Mouse (Mus musculus): Measurements from ENCODE around the gene S1pr2. TPM values are rescaled to one million over a fixed set of nuclear protein-coding genes. Genes with fewer than 3 reads are reported as not detected.

S1pr2 gene
- total and polyA plus RNA-seq, 3 experiments, result 6.4 to 27.4 TPM; not detected in 1

DNA sequence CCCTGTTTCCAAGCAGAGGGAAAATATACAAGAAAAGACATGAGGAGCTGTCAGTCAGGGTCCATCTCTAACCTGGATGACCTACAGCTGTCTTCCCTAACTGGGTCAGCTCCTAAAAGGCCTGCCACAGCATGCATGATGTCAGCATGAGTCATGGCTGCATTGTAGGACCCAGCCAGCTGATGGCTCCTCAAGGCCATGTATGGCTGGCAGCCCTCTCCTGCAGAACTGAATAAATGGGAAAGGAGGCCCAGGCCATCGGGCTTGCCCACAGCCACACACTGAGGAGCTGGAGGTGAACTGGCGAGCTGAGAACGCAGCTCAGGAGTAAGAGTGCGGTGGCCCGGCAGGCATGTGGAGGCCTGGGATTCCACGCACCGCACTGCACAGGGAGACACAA, 33.2 kb downstream of the S1pr2 start:
- Histone ChIP-seq H3K4me1 (ENCODE audit: control insufficient read depth in 1 of 2, insufficient read depth in 2 of 2, low read length in 2 of 2) (no peaks in the 10 kb centered on the region), H3K27me3 (ENCODE audit: control insufficient read depth in 1 of 2, insufficient read depth in 2 of 2, low read length in 2 of 2) (no peaks in the 10 kb centered on the region), H3K9ac (ENCODE audit: control insufficient read depth, low read depth, low read length, poor library complexity, severe bottlenecking) (no peak overlapping the region), H3K79me2 (ENCODE audit: control insufficient read depth, insufficient read depth, low read length, poor library complexity) (peaks cover 64% of the 10 kb centered on the region), H3K27ac (ENCODE audit: control insufficient read depth, low read depth, low read length) (no peak overlapping the region), H3K9me3 (replicated peaks; ENCODE audit: insufficient read depth, low read length) (no peaks in the 10 kb centered on the region), H3K36me3 (ENCODE audit: control insufficient read depth in 1 of 2, insufficient read depth in 2 of 2, low read length in 2 of 2) (peaks cover 0 to 69% of the 10 kb centered on the region in 2 experiments; a peak in 2 of 4 replicates), H3K4me3 (ENCODE audit: control insufficient read depth in 1 of 2, insufficient read depth in 1 of 2, low read depth in 2 of 2, low read length in 2 of 2) (no peak overlapping the region)
- no peak for DNase-seq (ENCODE audit: low read depth, low spot score)
- TF ChIP-seq MXI1 (IDR thresholded peaks at IDR 0.05; ENCODE audit: low read depth, low read length), result no peak
- TF ChIP-seq POLR2A (IDR thresholded peaks at IDR 0.05; ENCODE audit: control insufficient read depth in 1 of 2, insufficient read depth in 1 of 2, low read depth in 1 of 2, low read length in 2 of 2, poor library complexity in 1 of 2), result peak in 1 of 2 experiments; percentile 24; a peak in 2 of 4 replicates
- no peak for TF ChIP-seq HCFC1 (IDR thresholded peaks at IDR 0.05; ENCODE audit: low read depth, low read length)

- no peak for DNase-seq (ENCODE audit: low read depth, low spot score)
- no peak for TF ChIP-seq TCF12 (IDR thresholded peaks at IDR 0.05; ENCODE audit: low read depth, low read length)
- TF ChIP-seq POLR2AphosphoS5 (IDR thresholded peaks at IDR 0.05; ENCODE audit: borderline replicate concordance, low read depth, low read length), result no peak
- peak; percentile 51 for TF ChIP-seq ZNF384 (IDR thresholded peaks at IDR 0.05; ENCODE audit: low read depth, low read length)
- TF ChIP-seq KAT2A (conservative IDR thresholded peaks at IDR 0.05; ENCODE audit: low read depth, low read length), result no peak
- no peak for TF ChIP-seq POLR2AphosphoS2 (IDR thresholded peaks at IDR 0.05; ENCODE audit: low read length)
- no peak for TF ChIP-seq SIN3A (IDR thresholded peaks at IDR 0.05; ENCODE audit: low read length)
- TF ChIP-seq SMC3 (IDR thresholded peaks at IDR 0.05; ENCODE audit: low read depth, low read length), result no peak
These were observed 53.3 kb downstream of the S1pr2 start for GRCm38 (mm10) chr9:20923258-20923657.

GRCm38 (mm10) chr9:20916160-20916559, 60.4 kb downstream of the S1pr2 start:
- peak in 1 of 2 experiments; percentile 31; a peak in 1 of 4 replicates for TF ChIP-seq POLR2A (IDR thresholded peaks at IDR 0.05; ENCODE audit: control insufficient read depth in 1 of 2, insufficient read depth in 1 of 2, low read depth in 1 of 2, low read length in 2 of 2, poor library complexity in 1 of 2)
- TF ChIP-seq CTCF (IDR thresholded peaks at IDR 0.05 in 2 of 3, conservative IDR thresholded peaks at IDR 0.05 in 1 of 3; ENCODE audit: control insufficient read depth in 1 of 3, insufficient read depth in 1 of 3, low read depth in 2 of 3, low read length in 3 of 3, poor library complexity in 1 of 3, severe bottlenecking in 1 of 3), result peak; percentile 67 to 81 (median 80)
- no peak for TF ChIP-seq E2F4 (IDR thresholded peaks at IDR 0.05; ENCODE audit: borderline replicate concordance, low read depth, low read length)
- peak; percentile 28; the same call in 1 of the 2 replicates for TF ChIP-seq SMC3 (IDR thresholded peaks at IDR 0.05; ENCODE audit: low read depth, low read length)
- TF ChIP-seq TBP (IDR thresholded peaks at IDR 0.05; ENCODE audit: low read depth, low read length), result 0 out of 2 replicates have a peak, but pooled peaks have one; percentile 20
- peak; percentile 59 for TF ChIP-seq RAD21 (IDR thresholded peaks at IDR 0.05; ENCODE audit: low read depth, low read length)
- H3K27ac ChIP-seq (ENCODE audit: control insufficient read depth, low read depth, low read length), result no peak overlapping the region
- DNase-seq (ENCODE audit: low read depth, low spot score), result peak; percentile 77
- no peaks in the 10 kb centered on the region for H3K9me3 ChIP-seq (replicated peaks; ENCODE audit: insufficient read depth, low read length)
- H3K27me3 ChIP-seq (ENCODE audit: control insufficient read depth in 1 of 2, insufficient read depth in 2 of 2, low read length in 2 of 2), result no peaks in the 10 kb centered on the region
- H3K79me2 ChIP-seq (ENCODE audit: control insufficient read depth, insufficient read depth, low read length, poor library complexity), result no peaks in the 10 kb centered on the region
- no peak overlapping the region for H3K9ac ChIP-seq (ENCODE audit: control insufficient read depth, low read depth, low read length, poor library complexity, severe bottlenecking)
- no peaks in the 10 kb centered on the region for H3K4me1 ChIP-seq (ENCODE audit: control insufficient read depth in 1 of 2, insufficient read depth in 2 of 2, low read length in 2 of 2)
- peaks cover 0 to 70% of the 10 kb centered on the region in 2 experiments; a peak in 2 of 4 replicates for H3K36me3 ChIP-seq (ENCODE audit: control insufficient read depth in 1 of 2, insufficient read depth in 2 of 2, low read length in 2 of 2)
- H3K4me3 ChIP-seq (ENCODE audit: control insufficient read depth in 1 of 2, insufficient read depth in 1 of 2, low read depth in 2 of 2, low read length in 2 of 2), result no peak overlapping the region

More at GRCm38 (mm10) chr9:20923258-20923657, 53.3 kb downstream of the S1pr2 start:
- Histone ChIP-seq H3K79me2 (ENCODE audit: control insufficient read depth, insufficient read depth, low read length, poor library complexity) (no peaks in the 10 kb centered on the region), H3K4me3 (ENCODE audit: control insufficient read depth in 1 of 2, insufficient read depth in 1 of 2, low read depth in 2 of 2, low read length in 2 of 2) (no peak overlapping the region), H3K27ac (ENCODE audit: control insufficient read depth, low read depth, low read length) (no peak overlapping the region), H3K36me3 (ENCODE audit: control insufficient read depth in 1 of 2, insufficient read depth in 2 of 2, low read length in 2 of 2) (peaks cover 0 to 87% of the 10 kb centered on the region in 2 experiments; a peak in 2 of 4 replicates), H3K9ac (ENCODE audit: control insufficient read depth, low read depth, low read length, poor library complexity, severe bottlenecking) (no peak overlapping the region), H3K27me3 (ENCODE audit: control insufficient read depth in 1 of 2, insufficient read depth in 2 of 2, low read length in 2 of 2) (no peaks in the 10 kb centered on the region), H3K4me1 (ENCODE audit: control insufficient read depth in 1 of 2, insufficient read depth in 2 of 2, low read length in 2 of 2) (no peaks in the 10 kb centered on the region), H3K9me3 (replicated peaks; ENCODE audit: insufficient read depth, low read length) (no peaks in the 10 kb centered on the region)

Other genes with a start within 250 kb of the S1pr2 start
- 0.26 and 0.54 TPM in 2 replicates for gene Olfm2, start 230.4 kb downstream of the S1pr2 start, total RNA-seq (2012; rRNA removed)
- 1 to 10 TPM in 1 of 2 experiments, not detected in 1; 1.9 TPM for gene Olfm2, start 230.4 kb downstream of the S1pr2 start, polyA plus RNA-seq (2012; ENCODE audit: insufficient read depth in 1 of 2, insufficient read length in 2 of 2, low read depth in 1 of 2, low replicate concordance in 2 of 2, missing spikeins in 1 of 2)
- 0.07 and 0.08 TPM in 2 replicates for gene Col5a3, start 161.7 kb downstream of the S1pr2 start, total RNA-seq (2012; rRNA removed)
- under 1 TPM in 1 of 2 experiments, not detected in 1; 0.53 TPM for gene Col5a3, start 161.7 kb downstream of the S1pr2 start, polyA plus RNA-seq (2012; ENCODE audit: insufficient read depth in 1 of 2, insufficient read length in 2 of 2, low read depth in 1 of 2, low replicate concordance in 2 of 2, missing spikeins in 1 of 2)
- not detected in 2 replicates for gene Rdh8, start 158.3 kb downstream of the S1pr2 start, total RNA-seq (2012; rRNA removed)
- not detected for gene Rdh8, start 158.3 kb downstream of the S1pr2 start, polyA plus RNA-seq (2012; ENCODE audit: insufficient read depth in 1 of 2, insufficient read length in 2 of 2, low read depth in 1 of 2, low replicate concordance in 2 of 2, missing spikeins in 1 of 2)
- 53.9 and 63.7 TPM in 2 replicates for gene A230050P20Rik, start 108.1 kb downstream of the S1pr2 start, total RNA-seq (2012; rRNA removed)
- gene A230050P20Rik, start 108.1 kb downstream of the S1pr2 start, polyA plus RNA-seq (2012; ENCODE audit: insufficient read depth in 1 of 2, insufficient read length in 2 of 2, low read depth in 1 of 2, low replicate concordance in 2 of 2, missing spikeins in 1 of 2), result 100 to 1,000 TPM; 190 to 199 TPM
- 10.9 and 18.1 TPM in 2 replicates for gene Angptl6, start 97.1 kb downstream of the S1pr2 start, total RNA-seq (2012; rRNA removed)
- 10 to 100 TPM in 1 of 2 experiments, not detected in 1; 22.6 TPM for gene Angptl6, start 97.1 kb downstream of the S1pr2 start, polyA plus RNA-seq (2012; ENCODE audit: insufficient read depth in 1 of 2, insufficient read length in 2 of 2, low read depth in 1 of 2, low replicate concordance in 2 of 2, missing spikeins in 1 of 2)
- gene Ppan, start 88.6 kb downstream of the S1pr2 start, total RNA-seq (2012; rRNA removed), result 612 and 763 TPM in 2 replicates
- gene Ppan, start 88.6 kb downstream of the S1pr2 start, polyA plus RNA-seq (2012; ENCODE audit: insufficient read depth in 1 of 2, insufficient read length in 2 of 2, low read depth in 1 of 2, low replicate concordance in 2 of 2, missing spikeins in 1 of 2), result 100 to 1,000 TPM; 251 to 953 TPM
- gene Eif3g, start 78.2 kb downstream of the S1pr2 start, total RNA-seq (2012; rRNA removed), result 1,228 and 1,516 TPM in 2 replicates
- 1,000 to 10,000 TPM in 1 of 2 experiments, not detected in 1; 1,873 TPM for gene Eif3g, start 78.2 kb downstream of the S1pr2 start, polyA plus RNA-seq (2012; ENCODE audit: insufficient read depth in 1 of 2, insufficient read length in 2 of 2, low read depth in 1 of 2, low replicate concordance in 2 of 2, missing spikeins in 1 of 2)
- 412 and 448 TPM in 2 replicates for gene Dnmt1, start 16.9 kb downstream of the S1pr2 start, total RNA-seq (2012; rRNA removed)
- 1,000 to 10,000 TPM in 1 of 2 experiments, 100 to 1,000 TPM in 1; 681 to 1,953 TPM for gene Dnmt1, start 16.9 kb downstream of the S1pr2 start, polyA plus RNA-seq (2012; ENCODE audit: insufficient read depth in 1 of 2, insufficient read length in 2 of 2, low read depth in 1 of 2, low replicate concordance in 2 of 2, missing spikeins in 1 of 2)
- 280 and 282 TPM in 2 replicates for gene Mrpl4, start 26.0 kb upstream of the S1pr2 start, total RNA-seq (2012; rRNA removed)
- 100 to 1,000 TPM in 1 of 2 experiments, not detected in 1; 474 TPM for gene Mrpl4, start 26.0 kb upstream of the S1pr2 start, polyA plus RNA-seq (2012; ENCODE audit: insufficient read depth in 1 of 2, insufficient read length in 2 of 2, low read depth in 1 of 2, low replicate concordance in 2 of 2, missing spikeins in 1 of 2)
- 24.4 and 26.0 TPM in 2 replicates for gene Icam1, start 39.2 kb upstream of the S1pr2 start, total RNA-seq (2012; rRNA removed)
- gene Icam1, start 39.2 kb upstream of the S1pr2 start, polyA plus RNA-seq (2012; ENCODE audit: insufficient read depth in 1 of 2, insufficient read length in 2 of 2, low read depth in 1 of 2, low replicate concordance in 2 of 2, missing spikeins in 1 of 2), result 10 to 100 TPM in 1 of 2 experiments, not detected in 1; 31.0 TPM
- 259 and 260 TPM in 2 replicates for gene Icam4, start 52.6 kb upstream of the S1pr2 start, total RNA-seq (2012; rRNA removed)
- 100 to 1,000 TPM; 193 to 268 TPM for gene Icam4, start 52.6 kb upstream of the S1pr2 start, polyA plus RNA-seq (2012; ENCODE audit: insufficient read depth in 1 of 2, insufficient read length in 2 of 2, low read depth in 1 of 2, low replicate concordance in 2 of 2, missing spikeins in 1 of 2)
- 4.8 TPM in 2 replicates for gene Icam5, start 55.3 kb upstream of the S1pr2 start, total RNA-seq (2012; rRNA removed)
- 1 to 10 TPM in 1 of 2 experiments, not detected in 1; 9.5 TPM for gene Icam5, start 55.3 kb upstream of the S1pr2 start, polyA plus RNA-seq (2012; ENCODE audit: insufficient read depth in 1 of 2, insufficient read length in 2 of 2, low read depth in 1 of 2, low replicate concordance in 2 of 2, missing spikeins in 1 of 2)
- 1.1 and 1.5 TPM in 2 replicates for gene Zglp1, start 90.3 kb upstream of the S1pr2 start, total RNA-seq (2012; rRNA removed)
- gene Zglp1, start 90.3 kb upstream of the S1pr2 start, polyA plus RNA-seq (2012; ENCODE audit: insufficient read depth in 1 of 2, insufficient read length in 2 of 2, low read depth in 1 of 2, low replicate concordance in 2 of 2, missing spikeins in 1 of 2), result 1 to 10 TPM in 1 of 2 experiments, not detected in 1; 8.0 TPM
- gene Gm49373, start 96.3 kb upstream of the S1pr2 start, total RNA-seq (2012; rRNA removed), result 4.6 and 6.4 TPM in 2 replicates
- gene Gm49373, start 96.3 kb upstream of the S1pr2 start, polyA plus RNA-seq (2012; ENCODE audit: insufficient read depth in 1 of 2, insufficient read length in 2 of 2, low read depth in 1 of 2, low replicate concordance in 2 of 2, missing spikeins in 1 of 2), result 1 to 10 TPM in 1 of 2 experiments, not detected in 1; 8.3 TPM
- gene Fdx1l, start 96.8 kb upstream of the S1pr2 start, total RNA-seq (2012; rRNA removed), result 198 and 247 TPM in 2 replicates
- gene Fdx1l, start 96.8 kb upstream of the S1pr2 start, polyA plus RNA-seq (2012; ENCODE audit: insufficient read depth in 1 of 2, insufficient read length in 2 of 2, low read depth in 1 of 2, low replicate concordance in 2 of 2, missing spikeins in 1 of 2), result 100 to 1,000 TPM; 305 to 361 TPM
- gene Gm38431, start 115.2 kb upstream of the S1pr2 start, total RNA-seq (2012; rRNA removed), result 42.1 and 47.8 TPM in 2 replicates
- 100 to 1,000 TPM in 1 of 2 experiments, 10 to 100 TPM in 1; 38.9 to 191 TPM for gene Gm38431, start 115.2 kb upstream of the S1pr2 start, polyA plus RNA-seq (2012; ENCODE audit: insufficient read depth in 1 of 2, insufficient read length in 2 of 2, low read depth in 1 of 2, low replicate concordance in 2 of 2, missing spikeins in 1 of 2)
- 50.0 and 60.1 TPM in 2 replicates for gene Raver1, start 115.2 kb upstream of the S1pr2 start, total RNA-seq (2012; rRNA removed)
- 100 to 1,000 TPM in 1 of 2 experiments, not detected in 1; 291 TPM for gene Raver1, start 115.2 kb upstream of the S1pr2 start, polyA plus RNA-seq (2012; ENCODE audit: insufficient read depth in 1 of 2, insufficient read length in 2 of 2, low read depth in 1 of 2, low replicate concordance in 2 of 2, missing spikeins in 1 of 2)
- gene Tyk2, start 154.5 kb upstream of the S1pr2 start, total RNA-seq (2012; rRNA removed), result 43.8 and 45.6 TPM in 2 replicates
- 10 to 100 TPM in 1 of 2 experiments, not detected in 1; 63.3 TPM for gene Tyk2, start 154.5 kb upstream of the S1pr2 start, polyA plus RNA-seq (2012; ENCODE audit: insufficient read depth in 1 of 2, insufficient read length in 2 of 2, low read depth in 1 of 2, low replicate concordance in 2 of 2, missing spikeins in 1 of 2)
- gene Cdc37, start 173.2 kb upstream of the S1pr2 start, total RNA-seq (2012; rRNA removed), result 751 and 779 TPM in 2 replicates
- gene Cdc37, start 173.2 kb upstream of the S1pr2 start, polyA plus RNA-seq (2012; ENCODE audit: insufficient read depth in 1 of 2, insufficient read length in 2 of 2, low read depth in 1 of 2, low replicate concordance in 2 of 2, missing spikeins in 1 of 2), result 1,000 to 10,000 TPM in 1 of 2 experiments, 100 to 1,000 TPM in 1; 914 to 1,631 TPM
- 13.8 and 16.6 TPM in 2 replicates for gene Pde4a, start 188.9 kb upstream of the S1pr2 start, total RNA-seq (2012; rRNA removed)
- 10 to 100 TPM; 45.6 to 53.9 TPM for gene Pde4a, start 188.9 kb upstream of the S1pr2 start, polyA plus RNA-seq (2012; ENCODE audit: insufficient read depth in 1 of 2, insufficient read length in 2 of 2, low read depth in 1 of 2, low replicate concordance in 2 of 2, missing spikeins in 1 of 2)

All from MEL (cell line).